Mouse (Mus musculus) brown adipose tissue, adult 24 weeks (tissue): Measurements from ENCODE around the gene Uchl4. TPM values are rescaled to one million over a fixed set of nuclear protein-coding genes. Genes with fewer than 3 reads are reported as not detected.
"Not testable (repeated sequence)": the region's sequence is repeated elsewhere in the genome, so short reads cannot be mapped to it uniquely, and the experiment has no call there.

Experiments
- H3K27ac ChIP-seq: fragments of 200-500 bp; replicated peaks from 2 replicates; pipeline ENCODE4 v1.5.1; 2012; ENCODE audit warnings: low read depth, mild to moderate bottlenecking, low read length
- H3K4me1 ChIP-seq: fragments of 200-500 bp; 2 replicates; pipeline ENCODE4 v1.6.1; 2012; ENCODE audit warnings: low read length, mixed read lengths; ENCODE audit not compliant: control insufficient read depth, insufficient read depth, insufficient read length
- H3K4me3 ChIP-seq: fragments of 200-500 bp; 2 replicates; pipeline ENCODE4 v1.5.1; 2012; ENCODE audit warnings: low read depth, mild to moderate bottlenecking, low read length, moderate library complexity; ENCODE audit not compliant: insufficient read depth
- polyA plus RNA-seq: library from polyadenylated mRNA; stranded (reverse); fragments of >200 nt; gene quantifications from 2 replicates; pipeline ENCODE4 v1.2.4, GENCODE M21; 2012; ENCODE audit not compliant: missing spikeins, insufficient read depth, insufficient read length

Uchl4 gene
- 3.3 and 7.9 TPM in 2 replicates for polyA plus RNA-seq

DNA sequence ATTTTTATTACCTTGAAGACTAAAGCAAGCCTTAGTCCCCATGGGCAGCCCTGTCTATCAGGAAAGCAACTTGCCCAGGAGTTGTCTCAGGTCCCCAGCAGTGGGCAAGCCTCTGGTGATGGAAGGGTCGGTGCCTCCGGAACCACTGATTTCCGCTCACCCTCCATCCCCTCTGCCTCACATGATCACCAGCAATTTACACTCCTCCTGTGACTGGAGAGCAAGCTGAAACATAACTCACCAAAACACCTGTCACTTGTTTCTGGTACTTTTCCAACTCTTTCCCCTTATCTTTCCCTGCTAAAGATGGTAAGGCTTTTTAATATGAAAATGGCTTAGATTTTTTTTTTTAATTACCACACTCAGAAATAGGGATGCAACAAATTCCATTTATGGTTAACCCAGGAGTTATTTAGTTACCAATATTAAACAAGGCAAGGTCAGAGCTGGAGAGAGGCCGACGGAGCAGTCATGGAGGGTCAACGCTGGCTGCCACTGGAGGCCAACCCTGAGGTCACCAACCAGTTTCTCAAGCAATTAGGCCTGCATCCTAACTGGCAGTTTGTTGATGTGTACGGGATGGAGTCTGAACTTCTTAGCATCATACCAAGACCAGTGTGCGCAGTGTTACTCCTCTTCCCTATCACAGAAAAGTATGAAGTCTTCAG lies at the start of gene Uchl4:
Uchl4 (plus strand) TSS at position 434 of the 668 bp plus-strand sequence.
- no peak within 1 kb of the TSS for H3K4me3 ChIP-seq
- peaks cover 20% of the 10 kb centered on the region for H3K4me1 ChIP-seq
- peak within 1 kb of the TSS; percentile 30; the same call in 1 of the 2 replicates for H3K27ac ChIP-seq

DNA sequence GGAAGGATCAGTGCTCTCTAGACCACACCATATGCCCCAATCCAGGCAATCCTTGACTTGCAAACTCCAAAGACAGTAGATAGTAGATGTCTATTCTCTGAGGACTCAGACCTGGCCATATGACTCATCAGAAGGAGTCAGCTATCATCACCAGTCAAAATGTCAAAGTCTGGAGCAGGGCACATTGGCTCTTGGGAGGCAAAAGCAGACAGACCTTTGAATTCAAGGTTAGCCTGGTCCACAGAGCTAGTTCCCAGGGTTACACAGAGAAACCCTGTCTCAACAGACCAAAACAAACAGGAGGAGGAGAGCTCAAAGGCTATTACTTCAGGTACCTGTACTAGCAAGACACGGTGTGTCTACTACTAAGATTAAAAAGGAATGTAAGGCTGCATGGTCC lies 41.1 kb upstream of the Uchl4 start:
- no peak overlapping the region for H3K4me3 ChIP-seq
- H3K4me1 ChIP-seq: no peaks in the 10 kb centered on the region
- no peak overlapping the region for H3K27ac ChIP-seq

DNA sequence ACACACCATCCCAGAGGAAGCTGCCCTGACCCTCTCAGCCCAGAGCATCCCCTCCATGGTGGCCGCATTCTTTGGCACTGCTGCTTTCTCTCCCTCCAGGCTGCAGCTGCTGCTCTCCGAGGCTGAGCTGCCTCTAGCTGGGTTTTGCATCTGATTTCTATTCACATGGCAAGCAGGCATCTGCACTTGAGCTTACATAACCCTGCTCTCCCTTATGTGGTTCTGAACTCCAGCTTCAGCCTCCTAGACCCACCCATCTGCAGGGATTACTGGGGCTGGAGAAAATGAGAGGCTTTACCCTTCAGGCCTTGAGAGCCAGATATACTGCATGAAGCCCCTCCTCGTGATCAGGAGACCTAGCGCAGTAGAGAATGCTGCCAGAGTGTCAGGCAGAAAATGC lies 39.4 kb upstream of the Uchl4 start:
- Histone ChIP-seq H3K4me1 (no peaks in the 10 kb centered on the region), H3K27ac (no peak overlapping the region)

DNA sequence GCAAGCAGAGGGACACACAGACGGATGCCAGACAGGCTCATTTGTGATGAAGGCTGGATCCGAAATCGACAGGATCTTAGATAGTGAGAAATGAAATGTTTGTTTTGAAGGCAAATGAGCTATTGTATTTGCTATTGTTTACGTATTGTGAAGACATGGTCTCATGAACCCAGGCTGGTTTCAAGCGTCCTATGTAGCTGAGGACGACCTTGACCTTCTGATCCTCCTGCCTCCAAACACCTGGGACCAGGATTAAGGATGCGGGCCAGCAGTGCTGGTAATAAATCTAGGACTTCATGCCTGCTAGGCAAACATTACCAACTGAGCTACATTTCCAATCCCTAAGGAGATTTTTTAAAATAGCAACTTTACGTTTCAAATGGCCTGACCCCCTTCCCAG lies 37.5 kb upstream of the Uchl4 start:
- Histone ChIP-seq H3K27ac (no peak overlapping the region), H3K4me1 (no peaks in the 10 kb centered on the region), H3K4me3 (no peak overlapping the region)

More for the DNA sequence above, 39.4 kb upstream of the Uchl4 start:
- no peak overlapping the region for H3K4me3 ChIP-seq

DNA sequence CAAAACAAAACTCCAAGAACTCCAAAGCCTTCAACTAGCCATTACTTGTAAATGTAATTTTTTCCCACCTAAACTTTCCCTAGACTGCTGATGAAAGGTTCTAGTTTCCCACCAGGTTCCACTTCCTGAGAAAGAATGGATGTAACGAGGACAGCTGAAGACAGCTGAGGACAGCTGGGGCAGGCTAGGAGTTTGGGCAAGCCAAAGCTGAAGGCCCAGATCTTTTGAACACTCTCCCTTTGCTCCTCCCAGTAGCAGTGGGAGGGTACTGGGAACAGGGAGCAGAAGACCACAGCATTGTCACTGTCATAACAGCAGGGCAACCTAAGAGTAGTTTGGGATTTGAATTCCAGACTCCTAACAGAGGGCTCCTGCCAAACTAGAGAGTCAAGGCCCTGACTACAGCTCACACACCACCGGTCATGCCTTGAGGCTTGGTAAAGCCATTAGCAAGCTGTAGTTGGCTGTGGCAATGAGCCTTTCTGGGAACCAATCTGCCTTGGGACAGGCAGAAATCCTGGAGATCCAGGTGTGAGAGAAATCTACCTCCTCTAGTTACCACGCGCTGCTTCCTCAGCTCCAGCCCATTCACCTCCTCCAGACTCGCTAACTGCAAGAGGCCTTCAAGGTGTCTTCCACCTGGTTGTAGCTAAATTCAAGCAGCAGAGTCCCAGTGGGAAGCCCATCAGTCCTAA lies 36.8 kb upstream of the Uchl4 start:
- H3K27ac ChIP-seq: no peak overlapping the region

DNA sequence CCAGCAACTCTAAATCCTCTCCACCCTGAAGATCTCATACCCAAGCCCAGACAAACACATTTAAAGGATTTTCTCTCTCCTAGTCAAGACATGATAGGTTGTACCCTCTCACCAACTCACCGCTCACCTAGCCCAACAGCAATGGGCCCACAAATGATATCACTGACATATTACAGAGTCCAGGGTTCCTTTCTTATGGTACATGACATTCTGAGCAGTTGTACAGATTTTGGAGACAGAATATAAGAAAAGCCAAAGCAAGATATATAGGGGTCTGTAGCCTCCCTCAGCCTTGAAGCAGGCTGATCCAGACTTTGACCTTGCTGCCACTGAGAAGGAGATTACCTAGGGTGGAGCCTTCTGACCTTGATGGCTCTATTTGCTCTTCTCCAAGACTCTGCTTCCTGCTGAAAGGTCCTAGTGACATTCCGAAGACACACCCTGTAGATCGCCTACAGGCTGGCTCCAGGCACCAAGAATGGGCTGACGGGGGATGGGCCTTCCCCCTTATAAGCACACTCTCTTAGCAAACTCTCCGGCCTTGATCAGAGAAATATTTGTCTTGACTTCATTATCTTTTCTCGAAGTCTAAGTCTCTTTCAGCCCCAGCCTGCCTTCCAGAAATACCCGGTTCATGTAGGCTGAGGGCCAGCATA lies 36.1 kb upstream of the Uchl4 start:
- not testable (repeated sequence) for H3K4me3 ChIP-seq, H3K27ac ChIP-seq, H3K4me1 ChIP-seq

More for the DNA sequence above, 36.8 kb upstream of the Uchl4 start:
- Histone ChIP-seq H3K4me3 (no peak overlapping the region), H3K4me1 (no peaks in the 10 kb centered on the region)

DNA sequence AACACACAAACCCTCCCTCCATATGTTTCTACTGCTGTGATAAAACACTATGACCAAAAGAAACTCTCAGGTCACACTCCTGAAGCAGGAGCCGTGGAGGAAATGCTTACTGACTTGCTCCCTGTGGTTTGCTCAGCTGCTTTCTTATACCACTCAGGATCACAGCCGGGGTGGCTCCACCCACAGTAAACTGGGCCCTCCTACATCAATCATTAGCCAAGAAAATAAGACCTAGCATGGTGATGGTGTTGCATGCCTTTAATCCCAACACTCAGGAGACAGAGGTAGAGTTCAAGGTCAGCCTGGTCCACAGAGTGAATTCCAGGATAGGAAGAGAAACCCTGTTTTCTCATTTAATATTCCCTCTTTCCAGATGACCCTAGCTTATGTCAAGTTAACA lies 35.1 kb upstream of the Uchl4 start:
- no peak overlapping the region for H3K27ac ChIP-seq
- H3K4me1 ChIP-seq: no peaks in the 10 kb centered on the region
- H3K4me3 ChIP-seq: no peak overlapping the region

DNA sequence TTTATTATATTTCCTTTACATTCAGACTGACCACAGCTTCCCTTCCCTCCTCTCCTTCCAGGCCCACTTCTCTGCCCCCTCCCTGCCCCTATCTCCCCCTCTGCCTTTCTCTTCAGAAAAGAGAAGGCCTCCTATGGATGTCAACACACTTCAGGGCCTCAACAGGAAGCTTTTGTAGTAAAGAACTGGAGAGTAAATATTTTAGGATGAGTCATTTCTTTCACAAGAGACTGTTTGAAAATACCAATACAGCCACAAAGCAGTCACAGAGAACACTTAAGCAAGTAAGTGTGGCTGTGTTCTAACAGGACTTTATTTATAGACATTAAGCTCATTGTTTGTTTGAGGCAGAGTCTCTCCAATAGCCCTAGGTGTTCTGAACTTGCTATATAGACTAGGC lies 32.7 kb upstream of the Uchl4 start:
- Histone ChIP-seq H3K27ac (no peak overlapping the region), H3K4me1 (no peaks in the 10 kb centered on the region), H3K4me3 (no peak overlapping the region)

DNA sequence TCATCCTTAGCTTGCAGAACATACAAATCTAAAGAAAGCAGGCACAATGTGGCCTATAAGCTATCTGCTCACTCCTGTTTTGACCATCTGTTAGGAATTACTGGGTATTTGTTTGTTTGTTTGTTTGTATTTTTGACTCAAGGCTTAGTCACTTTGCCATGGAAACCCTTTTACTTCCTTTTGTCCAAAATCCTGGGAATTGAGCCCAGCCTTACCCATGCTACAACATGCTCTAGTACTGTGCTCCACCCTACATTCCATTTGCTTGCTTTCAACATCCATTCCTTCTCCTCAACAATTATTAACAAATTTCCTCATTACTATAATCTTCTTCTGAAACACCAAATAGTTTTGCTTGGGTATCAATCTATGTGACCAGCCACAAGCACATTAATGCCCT lies 32.1 kb upstream of the Uchl4 start:
- Histone ChIP-seq H3K4me1 (no peaks in the 10 kb centered on the region), H3K4me3 (no peak overlapping the region), H3K27ac (no peak overlapping the region)

DNA sequence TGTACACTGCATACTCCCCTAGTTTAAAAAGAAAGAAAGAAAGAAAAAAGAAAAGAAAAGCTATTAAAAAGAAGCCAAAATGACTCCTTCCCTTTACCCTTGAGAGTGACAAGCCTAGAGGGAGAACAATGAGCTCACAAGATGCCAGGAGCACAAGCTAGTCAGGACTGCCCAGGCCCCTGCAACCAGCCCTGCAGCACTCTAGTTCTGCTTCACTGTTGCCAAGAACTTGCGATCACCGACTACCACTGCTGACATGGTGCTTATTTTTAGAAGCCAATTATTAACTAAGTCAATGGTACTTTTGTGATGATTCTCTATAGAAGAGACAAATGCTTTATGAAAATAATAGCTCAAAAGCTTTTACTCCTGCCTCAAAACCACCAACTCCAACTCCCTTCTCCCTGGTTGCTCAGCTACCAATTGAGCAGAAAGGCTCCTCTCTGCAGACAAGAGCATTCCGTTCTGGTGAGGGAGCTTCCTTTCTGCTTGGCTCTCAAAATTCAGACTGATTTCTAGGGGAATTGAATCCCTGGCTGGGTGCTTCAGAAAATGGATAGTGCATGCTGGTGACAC lies 27.4 kb upstream of the Uchl4 start:
- Histone ChIP-seq H3K27ac (no peak overlapping the region), H3K4me3 (no peak overlapping the region), H3K4me1 (no peaks in the 10 kb centered on the region)

DNA sequence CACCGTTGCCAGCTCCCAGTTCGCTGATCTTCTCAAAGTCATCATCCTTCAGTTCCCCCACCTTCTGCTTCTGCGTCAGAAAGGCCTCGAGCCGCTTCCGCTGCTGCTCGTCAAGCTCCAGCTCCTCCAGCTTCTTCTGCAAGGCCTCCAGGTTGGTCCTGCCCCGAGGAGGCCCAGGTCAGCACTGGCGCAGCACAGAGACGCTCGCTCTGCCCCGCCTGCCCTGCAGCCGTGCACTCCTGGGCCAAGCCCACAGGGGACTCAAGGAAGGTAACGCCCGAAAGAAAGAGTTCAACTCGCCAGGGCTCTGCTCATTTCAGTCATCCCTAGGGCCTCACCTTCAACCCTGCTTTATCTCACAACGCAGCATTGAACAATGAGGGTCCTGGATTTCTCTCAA lies 20.5 kb upstream of the Uchl4 start:
- Histone ChIP-seq H3K27ac (no peak overlapping the region), H3K4me1 (0 out of 2 replicates have a peak, but pooled peaks cover 2% of the 10 kb centered on the region), H3K4me3 (no peak overlapping the region)

DNA sequence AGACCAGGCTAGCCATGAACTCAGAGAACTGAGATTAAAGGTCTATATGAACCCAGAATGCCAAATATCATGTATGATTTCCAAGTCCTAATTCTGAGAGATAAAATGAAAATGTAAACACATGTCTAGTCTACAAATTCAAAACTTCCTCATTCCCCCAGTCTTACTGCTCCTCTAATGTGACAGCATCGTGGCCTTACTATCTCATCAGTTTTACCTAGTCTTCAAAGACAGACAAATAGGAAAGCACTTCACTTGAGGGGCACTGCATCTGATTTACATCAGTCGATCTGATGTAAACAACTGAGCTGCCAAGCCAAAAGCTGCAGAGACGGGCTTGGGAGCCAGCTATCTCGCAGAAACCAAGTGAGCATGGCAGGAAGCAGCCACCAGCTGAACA lies 18.9 kb upstream of the Uchl4 start:
- Histone ChIP-seq H3K4me3 (no peak overlapping the region), H3K27ac (no peak overlapping the region), H3K4me1 (0 out of 2 replicates have a peak, but pooled peaks cover 2% of the 10 kb centered on the region)

DNA sequence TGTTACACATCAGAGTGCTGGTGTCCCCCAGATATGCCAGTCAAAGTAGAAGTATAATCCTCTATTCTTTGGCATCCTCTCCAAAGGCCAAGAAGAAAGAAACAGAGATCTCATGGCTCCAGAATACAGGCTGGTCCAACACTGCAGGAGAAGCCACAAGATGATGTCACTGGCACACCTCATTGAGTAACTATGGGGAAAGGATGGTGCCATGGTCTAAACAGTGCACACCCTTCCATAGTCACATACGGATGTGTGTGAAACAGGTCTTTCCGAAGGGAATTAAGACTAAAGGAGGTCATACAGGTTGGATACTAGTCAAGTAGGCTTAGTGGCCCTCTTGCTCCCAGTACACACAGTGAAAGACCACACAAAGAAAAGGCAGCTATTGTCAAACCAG lies 18.4 kb upstream of the Uchl4 start:
- Histone ChIP-seq H3K4me1 (0 out of 2 replicates have a peak, but pooled peaks cover 2% of the 10 kb centered on the region), H3K27ac (no peak overlapping the region), H3K4me3 (no peak overlapping the region)

DNA sequence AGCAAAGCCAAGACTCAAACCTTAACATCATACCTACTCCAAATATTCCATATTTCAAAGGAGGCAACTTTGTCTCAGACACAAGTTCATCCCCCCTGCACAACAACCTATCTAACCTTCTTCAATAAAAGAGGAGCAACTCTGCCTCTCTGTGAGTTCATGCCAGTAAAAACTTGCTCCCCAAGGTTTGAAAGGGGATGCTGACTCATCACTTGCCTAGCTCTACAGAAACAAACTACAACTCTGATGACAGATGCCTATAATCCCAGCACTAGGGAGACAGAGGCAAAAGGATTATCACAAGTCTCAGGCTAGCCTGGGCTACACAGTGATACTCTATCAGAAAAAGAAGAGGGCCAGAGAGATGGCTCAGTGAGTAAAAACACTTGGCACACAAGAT lies 17.1 kb upstream of the Uchl4 start:
- Histone ChIP-seq H3K27ac (no peak overlapping the region), H3K4me1 (0 out of 2 replicates have a peak, but pooled peaks cover 2% of the 10 kb centered on the region), H3K4me3 (no peak overlapping the region)

DNA sequence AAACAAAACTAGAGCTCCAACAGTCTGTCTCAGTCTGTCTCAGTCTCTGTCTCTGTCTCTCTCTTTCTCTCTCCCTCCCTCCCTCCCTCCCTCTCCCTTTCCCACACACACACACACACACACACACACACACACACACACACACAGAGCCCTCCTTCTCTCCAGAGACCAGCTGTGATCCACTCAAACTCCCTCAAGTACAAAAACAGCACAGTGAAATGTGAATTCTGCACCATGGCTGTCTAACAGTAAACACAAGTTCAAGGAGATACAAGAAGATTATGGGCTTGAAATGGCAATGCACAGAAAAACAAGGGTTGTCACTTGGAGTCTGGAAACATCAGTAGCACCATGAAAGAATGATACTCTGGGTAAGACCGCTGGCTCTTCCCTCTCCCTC lies 15.7 kb upstream of the Uchl4 start:
- H3K27ac ChIP-seq: no peak overlapping the region
- H3K4me1 ChIP-seq: 0 out of 2 replicates have a peak, but pooled peaks cover 2% of the 10 kb centered on the region
- H3K4me3 ChIP-seq: no peak overlapping the region
